Mouse (Mus musculus) layer of hippocampus, adult 8-10 months (tissue): ENCODE data around the gene Rcsd1. TPM values are rescaled to one million over a fixed set of nuclear protein-coding genes. Genes with fewer than 3 reads are reported as not detected.

ENCODE experiments used
- microRNA-seq, 2 experiments: library from miRNA; unstranded; fragments of <30 nt; microRNA quantifications; one replicate each; pipeline ENCODE4 v1.2.0; 2022
- total RNA-seq, 4 experiments: library from RNA; stranded (reverse); gene quantifications; 2 replicates each; pipeline ENCODE4 v1.2.4; 2022

The Rcsd1 gene
- total RNA-seq, 4 experiments from 2014 or later = 4.2 to 8.6 (median 6.3) TPM

Small RNAs within 50 kb of the gene (microRNA-seq; reads per million reads assigned to microRNA genes)
- gene Gm44458 = 0 reads per million in 2 experiments

Other genes starting within 250 kb of the Rcsd1 start
- gene Dcaf6, start 249.3 kb downstream of the Rcsd1 start, total RNA-seq = 10 to 100 TPM; 77.9 to 92.0 (median 86.1) TPM
- 100 to 1,000 TPM; 105 to 139 (median 124) TPM for gene Mpc2, start 249.1 kb downstream of the Rcsd1 start, total RNA-seq
- under 1 TPM in 3 of 4 experiments, not detected in 1; 0.07 to 0.92 (median 0.78) TPM for gene Adcy10, start 224.6 kb downstream of the Rcsd1 start, total RNA-seq
- gene Mpzl1, start 75.2 kb downstream of the Rcsd1 start, total RNA-seq = 10 to 100 TPM; 25.9 to 38.3 (median 31.6) TPM
- 10 to 100 TPM; 27.6 to 49.9 (median 40.4) TPM for gene Creg1, start 54.0 kb upstream of the Rcsd1 start, total RNA-seq
- gene Cd247, start 78.9 kb upstream of the Rcsd1 start, total RNA-seq = under 1 TPM in 1 of 4 experiments, not detected in 3; 0.43 TPM